ENCODE assay signal across 14 mouse cellular contexts in genomic region chr4:148775476-148776269, GRCm38 (mm10). TPM values are rescaled to one million over a fixed set of nuclear protein-coding genes. Genes with fewer than 3 reads are reported as not detected.
DNase-seq lines count a peak whose midpoint lies in the region; ATAC-seq lines count a peak whose summit lies in the region.
"Had no signal": no experiment of that assay in that cellular context is flagged by ENCODE, and none has a peak within 500 bp of the region (broad histone marks: within the 10 kb centered on the region; RNA-seq: fewer than 3 reads in every experiment).

No protein-coding gene starts in this region.

- no peak for DNase-seq in heart, embryonic 10.5 days (ENCODE audit: low spot score)
- DNase-seq in heart, postnatal 10 days: no peak
- peak; percentile 80 for DNase-seq in left cerebral cortex, postnatal 4 days
- no peak for DNase-seq in left cerebral cortex, postnatal 14 days (ENCODE audit: low spot score in 2 of 2)
- peak; percentile 26 for DNase-seq in 3T3-L1 (ENCODE audit: low read depth, low spot score)
- DNase-seq in layer of hippocampus, adult 18-20 months (ENCODE audit: low spot score in 2 of 2): no peak
- no peak for DNase-seq in ovary, postnatal 10 days (ENCODE audit: low spot score)
- DNase-seq: cerebellum, adult 11 months; thymus, adult 2 months had no signal

- peak overlapping the region; percentile 13; the same call in 1 of the 2 replicates for H3K27ac ChIP-seq in heart, embryonic 10.5 days
- H3K27ac ChIP-seq in forebrain, embryonic 15.5 days (replicated peaks): no peak overlapping the region
- H3K27ac ChIP-seq: layer of hippocampus, adult 2 months; lung, embryonic 15.5 days had no signal

- no peak overlapping the region for H3K9ac ChIP-seq in forebrain, embryonic 15.5 days (replicated peaks)
- H3K9ac ChIP-seq: lung, embryonic 15.5 days had no signal

- no peaks in the 10 kb centered on the region for H3K36me3 ChIP-seq in heart, embryonic 10.5 days
- no peaks in the 10 kb centered on the region for H3K36me3 ChIP-seq in forebrain, embryonic 15.5 days
- H3K36me3 ChIP-seq: G1E; lung, embryonic 15.5 days had no signal

- intact Hi-C loops in heart, postnatal 10 days (cut with DNase I): no loop called here
- intact Hi-C loops in left cerebral cortex, postnatal 4 days (cut with DNase I): no loop called here
- intact Hi-C loops in left cerebral cortex, postnatal 14 days (cut with DNase I): no loop called here

- no peaks in the 10 kb centered on the region for H3K9me3 ChIP-seq in heart, embryonic 10.5 days
- H3K9me3 ChIP-seq in forebrain, embryonic 15.5 days: no peaks in the 10 kb centered on the region
- H3K9me3 ChIP-seq: G1E; lung, embryonic 15.5 days had no signal

- WGBS in heart, embryonic 10.5 days: 64% methylated on average over 10 of the region's 10 CpGs
- 59% methylated on average over 10 of the region's 10 CpGs for WGBS in forebrain, embryonic 15.5 days

- H3K4me3 ChIP-seq in heart, embryonic 10.5 days: no peak overlapping the region
- no peak overlapping the region for H3K4me3 ChIP-seq in forebrain, embryonic 15.5 days
- H3K4me3 ChIP-seq: layer of hippocampus, adult 2 months; lung, embryonic 15.5 days had no signal

- ATAC-seq in forebrain, embryonic 15.5 days (replicated peaks): peak; percentile 49
- ATAC-seq: intestine, embryonic 16.5 days had no signal

- peaks cover 68% of the 10 kb centered on the region for H3K4me1 ChIP-seq in heart, embryonic 10.5 days
- H3K4me1 ChIP-seq in forebrain, embryonic 15.5 days: peaks cover 25% of the 10 kb centered on the region

- H3K4me2 ChIP-seq in forebrain, embryonic 15.5 days (replicated peaks): no peak overlapping the region
- H3K4me2 ChIP-seq: lung, embryonic 15.5 days had no signal

- peaks cover 67% of the 10 kb centered on the region for H3K27me3 ChIP-seq in heart, embryonic 10.5 days (ENCODE audit: insufficient read depth, poor library complexity, severe bottlenecking)
- H3K27me3 ChIP-seq in forebrain, embryonic 15.5 days: peaks cover 12% of the 10 kb centered on the region; the same call in 1 of the 2 replicates

RNA-seq across cellular contexts. Expression of gene Casz1, which starts 28.6 kb away (rescaled TPM):
- 15.9 and 26.3 TPM in 2 replicates for polyA plus RNA-seq in heart, embryonic 10.5 days (2016; fragmentation: Nextera tagmentation; extraction: Ambion mirVana)
- total RNA-seq in heart, postnatal 10 days (2021): 10 to 100 TPM; 64.7 to 67.2 TPM
- total RNA-seq in left cerebral cortex, postnatal 4 days (2021): 1 to 10 TPM; 1.1 to 2.4 TPM
- total RNA-seq in left cerebral cortex, postnatal 14 days (2021): 1 to 10 TPM; 1.1 to 1.6 TPM
- 0.68 and 1.1 TPM in 2 replicates for polyA plus RNA-seq in forebrain, embryonic 15.5 days (2015; fragmentation: Nextera tagmentation; extraction: Ambion mirVana)
- under 1 TPM; 0.61 to 0.62 TPM for total RNA-seq in layer of hippocampus, adult 18-20 months (2021)

Comparison
In these comparisons a context has a peak if more than half of its experiments do, and no peak if none do; other contexts are left out.
1. DNase-seq: peak in left cerebral cortex, postnatal 4 days (single experiment) and 3T3-L1 (single experiment); none in heart, embryonic 10.5 days (single experiment), heart, postnatal 10 days (0 of 2), left cerebral cortex, postnatal 14 days (0 of 2), layer of hippocampus, adult 18-20 months (0 of 2) and ovary, postnatal 10 days (single experiment).
2. RNA of gene Casz1, which starts 28.6 kb away (total RNA-seq): 64.7 to 67.2 TPM in heart, postnatal 10 days; 1.1 to 2.4 TPM in left cerebral cortex, postnatal 4 days, 1.1 to 1.6 TPM in left cerebral cortex, postnatal 14 days and 0.61 to 0.62 TPM in layer of hippocampus, adult 18-20 months; every median in the first group is over 10 times any median in the second.